Mouse (Mus musculus) right cerebral cortex, postnatal 36 days (tissue): ENCODE results near the gene Gm10100.
"Not testable (repeated sequence)": the region's sequence is repeated elsewhere in the genome, so short reads cannot be mapped to it uniquely, and the experiment has no call there.

Experiments used
- DNase-seq, 2 experiments: peaks; one replicate each; pipeline ENCODE4 v3.0.0; 2022; ENCODE audit warnings: low spot score in 2 of 2, mixed read lengths in 1 of 2

The Gm10100 gene

DNA sequence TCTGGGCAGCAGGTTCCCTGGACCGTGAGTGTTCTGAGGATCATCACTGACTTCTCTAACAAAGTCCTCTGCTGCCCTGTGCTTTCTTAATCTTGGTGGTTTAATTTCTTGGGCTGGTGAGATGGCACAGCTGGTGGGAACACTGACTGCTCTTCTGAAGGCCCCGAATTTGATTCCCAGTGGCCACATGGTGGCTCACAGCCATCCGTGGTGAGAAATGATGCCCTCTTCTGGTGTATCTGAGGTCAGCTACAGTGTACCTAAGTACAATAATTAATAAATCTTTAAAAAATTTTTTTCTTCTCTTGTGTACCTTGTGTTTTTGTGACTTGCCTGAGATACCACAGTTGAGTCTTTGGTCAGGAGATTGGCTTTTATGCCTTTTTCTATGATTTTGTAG, 26.0 kb downstream of the Gm10100 start:
- DNase-seq: not testable (repeated sequence)

DNA sequence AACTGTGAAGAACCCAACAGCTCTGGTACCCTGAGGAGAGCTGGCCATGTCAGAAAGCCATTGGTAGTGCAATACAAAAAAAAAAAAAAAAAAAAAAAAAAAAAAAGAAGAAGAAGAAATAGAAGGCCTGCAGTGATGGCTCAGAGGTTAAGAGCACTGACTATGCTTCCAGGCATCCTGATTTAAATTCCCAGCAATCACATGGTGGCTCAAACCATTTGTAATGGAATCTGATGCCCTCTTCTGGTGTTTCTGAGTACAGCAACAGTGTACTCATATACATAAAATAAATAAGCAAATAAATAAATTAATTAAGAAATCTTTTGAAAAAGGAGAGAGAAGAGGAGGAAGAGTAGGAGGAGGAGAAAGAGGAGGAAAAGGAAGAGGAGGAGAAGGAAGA, 27.2 kb downstream of the Gm10100 start:
- DNase-seq: no peak

DNA sequence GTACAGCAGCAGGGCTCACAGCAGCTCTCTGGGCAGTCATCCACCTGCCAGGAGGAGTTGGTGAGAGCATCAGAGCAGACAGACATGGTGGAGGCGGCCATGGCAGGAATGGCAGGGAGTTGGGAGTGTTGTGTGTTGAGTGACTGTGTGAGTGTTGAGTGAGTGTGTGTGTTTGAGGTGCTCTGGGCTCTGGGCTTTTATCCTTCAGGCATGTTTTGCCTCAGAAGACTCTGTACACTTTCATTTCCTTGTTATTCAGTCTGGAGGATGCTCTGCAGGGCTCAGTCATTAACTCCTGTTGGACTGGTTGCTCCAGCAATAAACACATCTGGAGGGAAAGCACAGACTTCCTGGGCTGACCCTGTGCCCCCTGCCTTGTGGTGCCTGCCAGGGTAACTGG, 33.3 kb downstream of the Gm10100 start, which contains the start of gene Gm3233:
Gm3233 (minus strand) TSS at position 101 of the 400 bp plus-strand sequence.
- DNase-seq: not testable (repeated sequence)

DNA sequence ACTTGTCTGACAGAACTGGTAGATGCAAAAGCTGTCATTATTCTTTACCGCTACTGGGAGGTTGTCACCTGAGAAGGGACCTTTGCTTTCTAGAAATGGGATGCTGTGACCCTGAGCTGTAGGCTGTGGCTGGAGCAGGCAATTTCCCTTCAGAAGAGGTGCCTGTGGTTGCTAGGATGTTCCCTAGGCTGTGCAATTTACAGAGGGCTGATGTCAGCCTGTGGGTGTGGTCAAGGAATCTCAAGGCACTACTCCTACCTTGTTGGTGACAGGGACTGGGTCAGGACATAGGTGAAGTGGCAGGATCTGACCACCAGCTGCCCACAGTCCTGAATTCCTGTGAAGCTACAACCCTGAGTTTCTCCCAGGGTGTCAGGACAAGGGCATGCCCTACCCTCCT, 43.4 kb downstream of the Gm10100 start:
- no peak for DNase-seq

DNA sequence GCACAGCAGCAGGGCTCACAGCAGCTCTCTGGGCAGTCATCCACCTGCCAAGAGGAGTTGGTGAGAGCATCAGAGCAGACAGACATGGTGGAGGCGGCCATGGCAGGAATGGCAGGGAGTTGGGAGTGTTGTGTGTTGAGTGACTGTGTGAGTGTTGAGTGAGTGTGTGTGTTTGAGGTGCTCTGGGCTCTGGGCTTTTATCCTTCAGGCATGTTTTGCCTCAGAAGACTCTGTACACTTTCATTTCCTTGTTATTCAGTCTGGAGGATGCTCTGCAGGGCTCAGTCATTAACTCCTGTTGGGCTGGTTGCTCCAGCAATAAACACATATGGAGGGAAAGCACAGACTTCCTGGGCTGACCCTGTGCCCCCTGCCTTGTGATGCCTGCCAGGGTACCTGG, 44.9 kb downstream of the Gm10100 start, which contains the start of gene Gm3238:
Gm3238 (minus strand) TSS at position 101 of the 400 bp plus-strand sequence.
- DNase-seq: not testable (repeated sequence)

DNA sequence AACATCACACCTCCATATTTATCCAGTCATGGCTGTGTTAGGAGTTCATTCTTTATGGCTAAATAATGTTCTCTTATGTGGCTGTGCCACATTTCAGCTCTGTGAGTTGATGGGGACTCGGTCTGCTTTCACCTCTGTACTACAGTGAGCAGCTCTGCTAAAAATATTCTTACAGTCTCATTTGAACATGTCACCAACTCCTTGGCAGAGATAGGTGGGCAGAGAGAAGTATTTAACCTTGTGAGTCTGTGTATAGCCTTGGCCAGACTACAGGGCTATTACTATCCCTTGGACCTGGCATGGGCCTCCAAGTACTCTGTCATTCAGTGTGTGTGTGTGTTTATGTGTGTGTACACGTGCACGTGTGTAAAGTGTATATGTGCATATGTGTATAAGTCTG, 45.9 kb downstream of the Gm10100 start:
- DNase-seq: not testable (repeated sequence)
